Mouse (Mus musculus): ENCODE measurements around the gene Olfr434. TPM values are rescaled to one million over a fixed set of nuclear protein-coding genes. Genes with fewer than 3 reads are reported as not detected.

Gene Olfr434
- total RNA-seq, 4 experiments from 2014 or later: not detected

Other genes with a start within 250 kb of the Olfr434 start
- not detected for gene Olfr441, start 106.7 kb upstream of the Olfr434 start, total RNA-seq (2022)
- not detected for gene Olfr237-ps1, start 66.5 kb upstream of the Olfr434 start, total RNA-seq (2022)
- gene Olfr437, start 49.7 kb upstream of the Olfr434 start, total RNA-seq (2022): not detected
- gene Olfr13, start 40.9 kb upstream of the Olfr434 start, total RNA-seq (2022): not detected
- not detected for gene Olfr435, start 15.9 kb upstream of the Olfr434 start, total RNA-seq (2022)
- not detected for gene Olfr47, start 18.5 kb downstream of the Olfr434 start, total RNA-seq (2022)
- 10 to 100 TPM; 13.7 to 16.9 (median 15.6) TPM for gene Arhgef5, start 52.6 kb downstream of the Olfr434 start, total RNA-seq (2022)
- gene Nobox, start 96.5 kb downstream of the Olfr434 start, total RNA-seq (2022): not detected

All from heart, adult 8-10 months (tissue).